Mouse (Mus musculus) lung, postnatal 0 days (tissue): ENCODE measurements around the gene Prickle2.

Experiments
- CTCF ChIP-seq: IDR thresholded peaks from 2 replicates; pipeline ENCODE4 v1.5.1; 2016; ENCODE audit warnings: antibody characterized with exemption, mild to moderate bottlenecking
- EP300 ChIP-seq: IDR thresholded peaks from 2 replicates; pipeline ENCODE4 v1.6.1; 2016; ENCODE audit warnings: antibody characterized with exemption, mild to moderate bottlenecking, control low read depth

GRCm38 (mm10) chr6:92636431-92636830 is 69.5 kb downstream of the Prickle2 start:
- TF ChIP-seq CTCF = no peak
- no peak for TF ChIP-seq EP300
